Mouse (Mus musculus) retina, postnatal 7 days (tissue): ENCODE data around the gene Nlrp3.
A peak's percentile ranks its signal among the peaks of the same experiment; 100 is the strongest.
"Not testable (repeated sequence)": the region's sequence is repeated elsewhere in the genome, so short reads cannot be mapped to it uniquely, and the experiment has no call there.

Experiments
- DNase-seq: peaks from one replicate; pipeline ENCODE4 v3.0.0-alpha.2; 2012; ENCODE audit warnings: low read depth, low spot score

The Nlrp3 gene

DNA sequence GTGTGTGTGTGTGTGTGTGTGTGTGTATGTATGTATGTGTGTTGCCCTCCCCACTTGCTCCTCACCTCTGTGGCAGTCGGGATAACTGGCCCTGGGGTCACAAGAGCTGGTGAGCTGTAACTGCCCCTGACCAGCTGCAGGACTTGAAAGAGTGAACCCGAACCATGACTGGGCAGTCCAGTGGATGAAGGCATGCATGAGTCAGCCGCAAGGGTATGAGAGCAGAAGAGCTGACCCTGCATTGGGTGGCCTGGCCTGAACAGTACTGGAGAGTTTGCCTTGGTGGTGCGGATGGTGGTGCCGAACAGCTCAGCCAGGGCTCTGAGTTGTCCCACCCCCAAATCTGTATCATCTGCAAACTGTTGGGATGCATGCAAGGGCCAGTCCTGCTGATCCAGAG lies 9.8 kb upstream of the Nlrp3 start:
- no peak for DNase-seq

DNA sequence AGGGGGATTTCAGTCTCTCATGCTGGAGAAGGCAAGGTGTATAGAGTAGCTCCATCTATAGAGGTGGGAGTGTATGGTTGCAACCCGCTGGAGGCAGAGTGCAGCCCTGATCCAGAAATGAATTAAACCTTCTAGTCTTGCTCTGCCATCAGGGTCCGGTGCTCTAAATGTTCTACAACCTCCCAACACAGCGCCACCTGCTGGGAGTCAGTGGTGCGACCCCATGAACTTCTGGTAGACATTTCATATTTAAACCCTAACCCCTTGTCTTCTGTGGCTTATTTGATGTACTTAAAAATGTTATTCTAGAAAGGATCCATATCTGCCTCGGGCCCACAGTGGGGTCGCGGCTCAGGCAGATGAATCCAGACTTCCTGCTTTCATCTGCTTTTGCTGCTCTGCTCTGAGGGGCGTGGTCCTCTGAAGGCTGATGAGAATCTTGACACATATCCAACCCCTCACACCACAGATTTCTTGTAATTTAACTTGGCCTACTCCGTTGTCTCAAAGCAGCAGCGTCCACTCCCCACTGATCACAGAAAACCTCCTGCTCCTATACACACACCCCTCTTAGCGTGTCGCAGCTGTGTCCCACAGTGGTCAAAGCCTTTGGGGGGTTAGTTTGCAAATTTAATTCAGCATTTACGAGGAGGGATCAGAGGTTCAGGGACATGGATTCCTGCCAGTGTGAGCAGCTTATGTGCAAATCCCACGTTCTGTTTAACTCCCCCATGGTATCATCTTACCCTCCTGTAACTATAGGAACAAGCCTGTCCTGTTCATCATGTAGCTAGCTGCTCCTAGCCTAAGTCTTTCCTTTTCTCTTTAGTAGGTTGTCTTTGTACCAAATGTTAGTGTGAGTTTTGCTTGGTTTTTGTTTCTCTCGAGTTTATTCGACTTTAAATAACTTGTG lies 3.9 kb upstream of the Nlrp3 start:
- DNase-seq: peak; percentile 36

DNA sequence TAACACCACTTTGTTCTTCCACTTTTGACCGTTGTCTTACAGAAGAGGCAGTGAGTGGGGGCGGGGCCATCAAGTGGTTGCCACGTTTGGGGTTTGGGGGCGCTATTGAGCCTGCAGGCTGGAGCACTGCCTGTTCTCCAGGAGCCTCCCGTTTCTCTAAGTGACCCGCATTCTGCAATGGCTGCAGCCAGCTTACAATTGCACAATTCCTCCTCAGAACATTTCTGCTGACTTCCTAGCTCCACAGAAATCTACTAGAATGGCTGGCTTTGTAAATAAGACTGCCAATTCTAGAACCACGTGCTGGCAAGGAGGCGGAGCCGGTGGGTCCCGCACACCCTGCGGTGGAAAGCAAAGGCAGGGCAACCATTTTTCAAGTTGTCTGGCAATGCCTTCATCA lies 3.0 kb upstream of the Nlrp3 start:
- DNase-seq: no peak

DNA sequence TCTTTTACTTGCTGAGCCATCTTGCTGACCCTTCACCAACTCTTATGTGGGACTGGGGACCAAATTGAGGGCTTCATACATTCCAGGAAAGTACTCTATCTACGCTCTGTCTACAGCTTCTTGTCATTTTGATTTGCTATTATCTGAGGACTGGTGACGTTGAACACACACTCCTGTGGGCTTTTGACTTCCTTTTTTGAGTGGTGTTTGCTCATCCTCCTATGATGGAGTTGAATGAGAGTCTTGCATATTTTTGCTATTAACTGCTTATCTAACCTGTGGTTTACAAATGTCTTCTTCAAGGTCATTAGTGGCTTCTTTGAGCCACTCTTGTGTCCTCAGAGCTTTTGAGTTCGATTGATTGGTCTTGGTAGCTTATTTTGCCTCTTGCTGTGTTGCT lies 1.2 kb upstream of the Nlrp3 start:
- DNase-seq: no peak

DNA sequence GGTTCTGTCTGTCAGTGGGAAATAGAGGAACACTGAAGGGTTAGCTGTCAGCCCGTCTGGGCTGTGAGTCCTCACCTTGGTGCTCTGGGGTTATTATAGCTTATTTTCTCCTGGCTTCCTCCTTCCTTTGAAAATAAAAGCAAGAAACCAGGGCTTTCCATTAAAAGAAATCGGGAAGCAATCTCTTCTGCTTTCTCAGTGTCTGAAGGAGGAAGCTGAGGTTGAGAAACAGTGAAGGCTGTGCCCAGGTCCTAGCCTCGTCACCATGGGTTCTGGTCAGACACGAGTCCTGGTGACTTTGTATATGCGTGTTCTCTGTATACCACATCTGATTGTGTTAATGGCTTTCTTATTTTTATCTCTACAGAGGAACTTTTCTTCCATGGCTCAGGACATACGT lies 1.1 kb downstream of the Nlrp3 start:
- no peak for DNase-seq

DNA sequence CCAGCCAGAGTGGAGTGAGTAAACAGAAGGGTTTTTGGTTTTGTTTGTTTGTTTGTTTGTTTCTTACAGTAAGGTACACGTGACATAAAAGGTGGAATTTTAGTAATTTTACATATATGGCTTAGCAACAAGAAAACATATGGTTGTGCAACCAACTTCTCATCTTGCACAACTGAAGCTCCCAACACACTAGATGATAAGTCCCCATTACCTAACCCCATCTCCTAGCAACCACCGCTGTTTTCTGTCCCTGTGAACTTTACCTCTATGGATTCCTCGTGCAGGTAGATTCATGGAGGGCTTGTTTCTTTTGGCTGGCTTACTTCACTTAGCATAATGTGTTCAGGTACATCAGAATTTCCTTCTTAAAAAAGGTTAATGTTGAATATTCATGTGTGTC lies 2.0 kb downstream of the Nlrp3 start:
- DNase-seq: no peak

DNA sequence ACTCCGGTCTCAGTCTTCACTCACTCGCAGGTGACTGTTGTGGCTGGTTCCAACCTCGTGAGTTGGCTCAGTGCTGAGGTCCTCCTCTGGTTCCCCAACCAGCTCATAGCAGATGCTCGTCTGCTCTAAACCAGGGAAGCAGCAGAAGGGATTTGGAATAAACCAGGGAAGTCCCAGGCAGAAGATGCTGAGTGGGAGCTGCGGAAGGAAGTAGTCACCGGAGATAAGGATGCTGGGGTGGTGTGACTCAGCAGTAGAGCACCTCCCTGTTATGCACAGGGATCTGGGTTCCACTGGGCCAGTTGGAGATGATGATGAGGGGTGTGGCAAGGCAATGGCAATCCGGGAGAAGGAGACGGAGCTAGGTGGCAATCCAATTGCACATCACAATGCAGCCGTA lies 2.6 kb downstream of the Nlrp3 start:
- no peak for DNase-seq

DNA sequence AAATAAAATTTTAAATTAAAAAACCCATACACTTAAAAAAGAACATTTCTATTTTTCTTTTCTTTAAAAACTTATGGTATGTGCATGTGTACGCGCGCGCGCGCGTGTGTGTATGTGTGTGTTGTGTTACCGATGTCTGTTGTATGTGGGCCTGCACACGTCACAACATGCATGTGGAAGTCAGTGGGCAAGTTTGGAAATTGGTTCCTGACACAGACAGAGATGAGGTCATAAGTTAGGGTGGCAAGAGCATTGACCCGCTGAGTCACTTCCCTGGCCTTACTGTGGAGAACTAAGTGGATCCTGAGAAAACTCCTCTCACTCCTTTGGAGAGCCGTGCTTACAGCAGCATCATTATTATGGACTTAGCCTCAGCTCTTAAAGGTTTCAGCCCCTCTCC lies 12.8 kb downstream of the Nlrp3 start:
- DNase-seq: no peak

DNA sequence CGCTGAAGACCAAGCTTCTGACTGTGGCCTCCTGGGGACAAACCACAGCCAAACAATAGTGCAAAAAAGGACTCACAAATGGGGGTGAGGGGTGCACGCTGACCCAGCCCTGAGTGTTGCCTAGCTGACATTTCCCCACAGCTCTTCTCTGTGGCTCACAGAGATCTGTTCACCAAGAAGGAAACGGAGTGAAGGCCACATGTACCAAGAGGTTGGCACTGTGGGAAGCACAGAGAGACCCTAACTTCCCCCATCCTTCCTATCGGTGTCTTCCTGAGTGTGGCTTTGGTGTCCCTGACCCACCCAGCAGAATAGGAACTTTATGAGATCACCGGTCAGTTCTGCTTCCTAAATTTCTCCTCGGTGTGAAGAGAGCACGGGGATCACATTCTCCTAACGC lies 13.2 kb downstream of the Nlrp3 start:
- DNase-seq: no peak

DNA sequence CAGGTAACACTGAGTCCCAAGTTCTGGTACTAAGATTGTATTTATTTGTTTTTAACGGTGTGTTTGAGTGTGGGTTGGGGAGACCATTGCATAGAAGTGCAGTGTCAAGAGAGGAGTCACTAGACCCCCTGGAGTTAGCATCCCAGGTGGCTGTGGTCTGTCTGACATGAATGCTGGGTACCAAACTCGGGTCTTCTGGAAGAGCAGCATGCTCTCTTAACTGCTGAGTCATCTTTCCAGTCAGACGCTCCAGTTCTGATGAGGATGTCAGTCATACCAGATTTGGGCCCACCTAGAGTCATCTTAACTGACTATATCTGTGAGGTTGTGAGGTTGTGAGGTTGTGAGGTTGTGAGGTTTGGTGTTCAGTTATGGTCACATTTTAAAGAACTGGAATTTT lies 19.5 kb downstream of the Nlrp3 start:
- DNase-seq: no peak

DNA sequence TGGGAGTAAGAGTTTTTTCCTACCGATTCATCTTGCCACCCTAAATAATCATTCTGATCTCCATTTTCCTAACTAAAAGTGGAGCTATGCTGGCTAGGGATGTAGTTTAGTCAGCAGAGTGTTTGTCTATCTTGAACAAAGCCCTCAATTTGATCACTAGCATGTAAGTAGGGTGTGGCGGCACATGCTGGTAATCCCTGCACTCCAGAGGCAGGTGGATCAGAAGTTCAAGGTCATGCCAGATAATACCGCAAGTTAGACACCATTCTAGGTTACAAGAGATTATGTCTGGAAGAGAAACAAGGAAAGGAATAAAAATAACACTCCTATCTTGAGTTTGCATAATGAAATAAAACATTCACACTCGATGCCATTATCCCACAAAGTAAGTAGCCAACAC lies 21.0 kb downstream of the Nlrp3 start:
- no peak for DNase-seq

DNA sequence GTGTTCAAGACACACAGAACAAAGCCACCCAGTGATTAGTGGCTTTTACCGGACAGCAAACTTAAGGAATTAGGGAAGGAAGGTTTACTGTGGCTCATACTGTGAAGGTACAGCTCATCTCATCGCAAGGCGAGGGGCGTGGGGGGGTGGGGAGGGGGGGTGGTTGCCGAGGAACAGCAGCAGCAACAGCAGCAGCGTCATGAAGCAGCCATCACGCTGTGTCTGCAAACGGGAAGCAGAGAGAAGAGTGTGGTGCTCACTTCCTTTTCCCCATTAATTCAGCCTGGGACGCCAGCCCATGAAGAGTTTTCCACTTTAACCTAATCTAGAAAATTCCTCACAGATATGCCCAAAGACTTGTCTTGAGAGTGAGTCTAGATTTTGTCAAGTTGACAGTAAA lies 21.5 kb downstream of the Nlrp3 start:
- no peak for DNase-seq

DNA sequence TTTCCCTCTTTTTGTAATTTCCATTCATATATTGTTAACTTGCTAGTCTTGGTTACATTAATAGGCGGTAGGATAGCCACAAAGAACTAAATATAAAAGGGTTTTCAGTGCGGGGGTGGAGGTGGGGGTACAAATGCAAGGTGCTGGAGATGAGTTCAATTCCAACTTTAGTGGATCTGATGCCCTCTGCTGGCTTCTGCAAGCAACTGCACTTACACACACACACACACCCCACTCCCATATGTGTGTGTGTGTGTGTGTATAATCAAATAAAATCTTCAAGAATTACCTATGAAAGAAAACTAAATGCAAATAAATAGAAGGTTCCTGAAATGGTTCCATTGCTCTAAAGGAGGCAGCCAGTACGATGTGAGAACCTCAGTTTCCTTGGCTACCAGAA lies 27.9 kb downstream of the Nlrp3 start:
- peak; percentile 4 for DNase-seq

DNA sequence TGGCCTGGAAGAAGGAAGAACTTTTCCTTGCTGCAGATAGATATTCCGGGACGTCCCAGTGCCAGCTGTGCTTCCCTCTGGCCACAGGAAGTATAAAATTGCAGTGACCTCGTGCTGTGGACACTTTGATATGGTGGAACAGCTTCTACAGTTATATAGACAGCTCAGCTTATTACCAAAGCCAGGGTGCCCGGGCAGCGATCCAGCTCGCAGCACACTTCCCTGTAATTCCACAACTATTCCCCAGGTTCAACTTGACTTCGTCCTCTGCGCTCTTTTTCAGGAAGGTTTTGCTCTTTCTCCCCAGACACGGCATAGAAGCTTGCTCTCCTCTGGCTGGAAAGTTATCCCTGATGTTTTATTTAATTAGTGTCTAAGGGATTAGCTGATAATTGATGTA lies 34.4 kb downstream of the Nlrp3 start:
- no peak for DNase-seq

DNA sequence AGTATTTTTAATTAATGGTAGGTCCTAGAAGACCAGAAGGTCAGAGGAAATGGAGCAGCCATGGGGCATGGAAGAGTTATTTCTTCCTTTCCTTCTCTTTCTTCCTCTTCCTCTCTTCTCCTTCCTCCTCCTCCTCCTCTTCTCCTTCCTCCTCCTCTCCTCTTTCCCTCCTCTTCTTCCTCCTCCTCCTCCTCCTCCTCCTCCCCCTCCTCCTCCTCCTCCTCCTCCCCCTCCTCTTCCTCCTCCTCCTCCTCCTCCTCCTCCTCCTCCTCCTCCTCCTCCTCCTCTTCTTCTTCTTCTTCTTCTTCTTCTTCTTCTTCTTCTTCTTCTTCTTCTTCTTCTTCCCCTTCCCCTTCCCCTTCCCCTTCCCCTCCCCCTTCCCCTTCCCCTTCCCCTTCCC lies 34.8 kb downstream of the Nlrp3 start, which contains the start of gene Olfr222:
Gene Olfr222, minus strand, starts transcription at position 101 of the 400 bp plus-strand sequence.
- not testable (repeated sequence) for DNase-seq

DNA sequence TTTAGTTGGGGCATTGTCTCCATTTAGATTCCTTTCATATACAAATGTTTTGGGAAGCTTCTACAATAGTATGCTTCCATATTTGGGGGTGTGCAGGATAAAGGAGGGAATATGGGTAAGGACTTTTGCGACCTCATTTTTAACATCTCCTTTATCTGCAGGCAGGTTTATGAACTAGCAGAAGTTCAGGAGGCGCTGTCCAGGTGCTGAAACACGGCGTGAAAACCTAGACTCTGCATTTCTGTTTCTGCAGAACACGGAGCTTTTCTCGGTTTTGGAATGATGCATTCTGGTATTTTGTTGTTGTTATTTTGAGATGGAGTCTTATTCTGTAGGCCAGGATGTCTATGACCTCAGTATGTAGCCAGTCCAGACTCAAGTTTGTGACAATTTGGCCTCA lies 43.2 kb downstream of the Nlrp3 start:
- DNase-seq: no peak

DNA sequence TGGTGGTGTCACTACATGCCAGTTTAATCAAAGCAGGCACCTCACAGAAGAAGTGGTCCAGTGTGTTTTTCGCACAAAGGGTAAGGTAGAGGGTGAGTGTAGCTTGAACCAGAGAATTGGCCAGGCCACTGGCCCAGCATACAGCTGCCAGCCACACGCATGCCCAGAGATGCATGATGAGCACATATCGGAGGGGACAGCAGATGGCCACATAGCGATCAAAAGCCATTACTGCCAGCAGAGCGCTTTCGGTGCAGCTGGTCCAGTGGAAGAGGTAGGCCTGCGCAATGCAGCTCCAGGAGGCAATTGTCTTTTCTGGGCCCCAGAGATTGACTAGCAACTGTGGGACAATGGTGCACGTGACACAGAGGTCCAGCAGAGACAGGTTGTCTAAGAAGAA lies 48.1 kb downstream of the Nlrp3 start:
- peak; percentile 4 for DNase-seq

DNA sequence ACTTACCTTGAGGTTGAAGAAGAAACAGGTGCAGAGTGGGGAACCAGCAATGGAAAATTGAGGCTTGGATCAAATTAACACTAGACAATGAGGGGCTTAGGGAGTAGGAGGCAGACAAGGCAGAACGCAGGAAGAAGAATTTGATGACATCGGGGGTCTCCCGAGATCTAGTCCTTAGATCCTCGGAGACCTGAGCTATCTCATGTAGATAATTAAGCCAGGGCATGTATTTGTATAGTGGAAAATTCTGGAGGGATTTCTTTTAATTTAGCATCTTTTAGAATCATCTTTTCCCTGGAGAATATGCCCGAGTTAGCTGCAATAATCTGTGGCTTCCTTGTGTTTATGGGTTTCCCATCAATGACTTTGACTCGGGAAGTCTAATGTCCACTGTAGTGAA lies 51.8 kb downstream of the Nlrp3 start, which contains the start of gene Olfr223:
Gene Olfr223, minus strand, starts transcription at position 101 of the 400 bp plus-strand sequence.
- no peak for DNase-seq

DNA sequence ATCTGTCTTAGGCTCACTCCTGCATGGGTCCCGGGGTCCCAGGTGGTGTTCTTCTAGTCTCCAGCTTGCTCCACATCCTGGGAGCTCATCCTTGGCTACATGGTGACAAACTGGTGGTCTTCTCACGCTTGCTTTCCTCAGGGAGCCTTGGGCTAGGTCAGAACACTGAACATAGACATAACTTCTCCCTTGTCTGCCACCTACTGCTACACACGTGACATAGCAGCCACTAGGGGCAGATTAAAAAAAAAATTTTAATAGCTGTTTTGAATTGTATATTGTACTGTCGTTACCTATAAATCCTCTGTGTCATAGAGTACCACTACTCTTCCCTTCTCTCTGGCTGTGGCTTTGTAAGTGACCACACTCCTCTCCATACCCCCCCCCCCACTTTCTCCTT lies 54.7 kb downstream of the Nlrp3 start:
- no peak for DNase-seq

DNA sequence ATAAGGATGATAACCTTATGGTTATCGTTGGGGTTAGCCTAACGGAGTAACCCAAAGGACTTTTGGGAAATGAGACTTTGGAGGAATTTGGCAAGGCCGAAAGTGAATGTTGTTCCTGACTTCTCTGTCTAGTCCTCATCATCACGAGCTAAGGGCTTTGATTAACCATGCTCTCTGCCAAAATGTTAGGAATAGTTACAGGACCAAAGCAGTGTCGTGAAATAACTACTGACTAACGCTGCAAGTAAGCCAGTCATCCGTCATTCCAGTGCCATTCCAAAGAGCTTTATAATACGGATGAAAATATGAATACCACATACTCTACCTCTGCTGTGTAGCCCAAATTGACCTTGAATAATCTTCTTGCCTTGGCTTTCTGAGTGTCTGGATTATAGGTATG lies 55.6 kb downstream of the Nlrp3 start:
- no peak for DNase-seq

DNA sequence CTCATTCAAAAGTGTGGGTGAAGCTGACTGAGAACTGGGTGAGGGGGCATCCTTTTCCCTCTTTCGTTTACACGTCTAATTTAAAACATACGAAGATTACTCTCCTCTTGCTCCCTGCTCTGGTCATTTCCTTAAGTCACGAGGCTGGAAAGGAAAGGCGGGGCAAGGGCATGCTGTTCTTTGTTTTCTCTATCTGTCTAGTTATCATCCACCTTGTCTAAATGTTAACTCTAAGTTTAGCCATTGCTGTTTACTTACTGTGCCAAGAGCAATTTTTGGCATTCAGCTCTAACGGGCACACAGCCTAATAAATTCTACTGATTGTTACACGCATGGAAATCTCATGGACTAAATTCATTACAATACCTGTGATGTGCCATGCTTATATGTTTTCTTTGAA lies 57.8 kb downstream of the Nlrp3 start:
- DNase-seq: no peak

DNA sequence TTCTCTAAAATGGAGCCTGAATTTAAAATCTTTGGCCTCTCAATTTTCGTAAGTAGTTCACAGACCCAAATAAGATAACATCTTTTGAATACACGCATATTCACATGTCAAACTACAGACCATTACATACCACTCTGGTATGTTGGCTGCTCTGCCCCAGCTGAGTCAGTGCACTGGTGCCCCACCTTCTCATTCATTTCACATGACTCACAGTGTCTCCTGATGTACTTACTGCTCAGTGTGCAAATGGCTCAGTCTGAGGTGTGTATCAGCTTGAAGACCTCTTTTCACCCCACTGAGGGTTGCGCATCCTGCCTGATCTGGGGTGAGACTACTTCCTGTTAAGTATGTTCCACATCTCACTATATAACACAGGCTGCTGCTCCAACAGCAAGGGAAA lies 59.5 kb downstream of the Nlrp3 start:
- no peak for DNase-seq

DNA sequence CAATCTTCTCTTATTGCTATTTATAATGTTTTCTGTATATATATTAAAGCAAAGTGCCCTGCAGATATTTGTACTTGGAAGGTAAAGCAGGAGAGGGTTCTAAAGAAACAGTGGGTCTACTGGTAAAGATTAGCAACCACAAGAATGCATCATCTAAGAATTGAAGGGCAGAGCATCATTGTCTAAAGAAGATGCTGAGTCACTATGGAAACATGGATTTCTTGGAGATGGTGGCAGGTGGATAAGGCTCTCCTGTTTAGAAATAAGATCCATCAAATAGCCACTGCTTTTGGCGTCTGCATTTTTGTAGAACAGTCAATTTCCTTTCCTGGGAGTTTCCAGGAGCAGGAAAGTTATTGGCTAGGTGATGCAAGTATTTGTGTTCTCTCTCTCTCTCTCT lies 60.9 kb downstream of the Nlrp3 start:
- DNase-seq: no peak

DNA sequence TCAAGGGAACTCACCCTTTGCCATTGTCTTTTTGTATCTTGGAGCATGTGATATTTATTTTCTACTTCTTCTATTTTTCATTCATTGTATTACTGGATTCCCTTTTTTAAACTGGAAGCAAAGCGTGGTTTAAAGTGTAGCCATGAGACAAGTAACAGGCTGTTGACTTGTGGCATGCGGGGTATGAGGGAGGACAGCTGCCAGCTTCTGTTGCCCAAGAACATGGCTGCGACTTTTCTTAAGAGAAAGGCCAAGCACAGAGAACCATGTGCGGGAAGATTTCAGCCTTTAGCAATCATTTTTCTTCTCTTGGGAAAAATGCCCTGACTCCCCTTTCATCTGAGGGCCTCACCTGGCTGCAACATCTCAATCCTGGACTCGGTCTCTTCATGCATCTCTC lies 70.3 kb downstream of the Nlrp3 start:
- no peak for DNase-seq
